Mouse (Mus musculus): ENCODE data around the gene Cers5.
"Not testable (repeated sequence)": the region's sequence is repeated elsewhere in the genome, so short reads cannot be mapped to it uniquely, and the experiment has no call there.

Gene Cers5

GRCm38 (mm10) chr15:99772881-99772924 lies at the start of gene Cers5:
Cers5 (minus strand) TSS chr15:99772885.
- DNase-seq, result not testable (repeated sequence)

DNA sequence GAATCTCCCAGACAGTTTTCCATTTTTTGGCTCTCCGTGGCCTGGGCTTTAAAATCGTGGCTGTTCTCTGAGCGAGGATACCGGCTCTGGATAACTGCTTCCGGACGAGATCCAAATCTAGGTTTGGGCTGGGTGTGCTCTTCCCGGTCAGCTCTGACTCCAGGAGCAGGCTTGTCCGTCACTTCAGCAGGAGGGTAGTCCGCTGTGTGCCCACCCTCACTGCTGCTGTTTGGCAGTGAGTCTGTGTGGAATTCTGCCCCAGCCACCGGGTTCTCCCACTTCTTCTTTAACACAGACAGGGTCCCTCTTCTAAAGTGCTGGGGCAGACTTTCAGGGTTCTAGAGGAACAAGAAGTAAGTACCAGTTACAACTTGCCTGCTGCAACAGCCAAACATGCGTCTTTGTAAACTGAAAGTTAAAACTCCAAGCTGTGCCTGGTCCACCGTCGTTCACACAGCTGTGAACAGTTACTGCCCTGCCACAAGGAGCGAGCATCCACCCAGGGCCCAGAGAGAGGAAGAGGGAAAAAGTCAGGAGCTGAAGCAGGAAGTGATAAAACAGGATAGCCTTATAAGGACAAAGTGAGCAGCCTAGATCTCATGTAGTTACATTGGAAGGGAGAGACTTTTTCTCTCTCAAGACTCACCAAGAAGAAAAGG lies 47.1 kb upstream of the Cers5 start:
- no peak for DNase-seq

DNA sequence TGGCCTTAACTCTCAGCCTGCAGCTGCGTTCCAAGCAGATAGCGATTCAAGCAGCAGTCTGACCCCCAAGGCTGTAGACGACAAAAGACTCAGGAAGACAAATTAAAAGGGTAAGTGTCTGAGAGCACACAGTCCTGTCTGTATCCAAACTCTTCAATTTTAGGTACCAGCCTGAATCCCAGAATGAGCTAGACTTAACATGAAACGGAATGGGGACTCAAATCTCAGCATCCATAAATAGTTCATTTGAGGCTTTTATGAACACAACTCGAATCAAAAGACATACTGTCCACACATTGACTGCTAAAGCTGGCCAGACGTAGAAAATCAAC lies 46.4 kb upstream of the Cers5 start:
- DNase-seq, result no peak

DNA sequence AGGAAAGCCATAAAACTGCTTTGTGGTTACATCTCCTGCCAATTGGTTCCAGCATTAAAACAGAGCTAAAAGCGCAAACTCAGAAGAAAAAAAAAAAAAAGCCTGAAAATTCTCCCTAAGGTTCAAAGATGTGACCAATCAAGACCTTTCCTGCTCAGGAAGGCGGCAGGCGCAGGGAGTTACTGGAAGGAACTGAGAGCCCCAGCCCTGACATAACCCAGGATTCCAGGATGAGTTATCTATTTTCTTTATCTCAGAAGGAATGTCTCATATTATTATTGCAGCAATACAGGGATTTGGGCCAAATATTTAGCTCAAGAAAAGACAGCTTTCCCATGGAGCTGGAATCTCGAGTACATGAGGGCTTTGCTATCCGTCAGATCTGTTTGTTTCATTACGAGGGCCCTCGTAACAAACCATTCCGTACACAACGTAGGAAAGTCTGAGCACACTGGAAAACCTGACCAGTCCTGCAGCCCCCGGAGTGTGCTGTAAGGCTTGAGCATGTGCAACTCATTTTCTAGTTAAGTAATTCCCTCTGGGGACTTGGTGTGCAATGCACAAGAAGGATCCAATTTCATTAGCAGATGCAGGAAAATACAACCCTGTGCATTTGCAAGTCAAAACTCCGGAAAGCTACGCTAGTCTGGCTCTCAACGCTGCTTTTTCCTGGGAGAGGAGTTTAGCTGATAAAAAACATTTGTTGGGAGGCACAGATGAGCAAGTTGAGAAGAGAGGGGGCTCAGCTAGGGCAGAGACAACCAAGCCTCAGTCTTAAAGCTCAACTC lies 45.8 kb upstream of the Cers5 start:
- no peak for DNase-seq

GRCm38 (mm10) chr15:99817343-99818235 lies 44.9 kb upstream of the Cers5 start:
- no peak for DNase-seq

GRCm38 (mm10) chr15:99815999-99816398 lies 43.3 kb upstream of the Cers5 start:
- no peak for DNase-seq

DNA sequence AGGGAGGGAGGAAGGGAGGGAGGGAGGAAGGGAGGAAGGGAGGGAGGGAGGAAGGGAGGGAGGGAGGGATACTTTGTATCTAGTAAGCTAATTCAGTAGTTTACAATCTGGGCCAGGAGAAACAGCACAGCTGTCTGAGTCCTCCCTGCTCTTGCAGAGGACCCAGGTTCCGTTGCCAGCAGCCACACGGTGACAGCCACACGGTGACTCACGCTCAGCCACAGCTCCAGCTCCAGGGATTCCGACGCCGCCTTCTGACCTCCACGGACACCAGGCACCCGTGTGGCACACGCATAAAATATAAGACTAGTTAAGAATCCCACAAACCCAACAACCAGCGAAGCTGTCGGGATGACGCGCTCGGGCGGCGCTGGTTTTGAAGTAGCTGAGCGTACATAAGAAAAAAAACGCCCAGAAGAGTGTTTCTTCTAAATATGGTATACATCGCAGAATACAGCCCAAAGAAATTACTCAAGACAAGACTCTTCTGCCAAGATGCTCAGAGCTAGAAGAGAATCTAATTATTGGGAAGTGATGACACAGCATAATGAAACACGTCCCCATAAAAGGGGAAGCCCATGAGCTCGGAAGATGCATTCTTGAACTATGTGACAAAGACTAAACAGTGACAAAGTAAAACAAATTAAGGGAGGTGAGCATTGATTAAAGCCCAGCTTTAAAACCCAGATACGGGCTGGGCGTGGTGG lies 42.0 kb upstream of the Cers5 start:
- DNase-seq, result no peak

GRCm38 (mm10) chr15:99813639-99814038 lies 41.0 kb upstream of the Cers5 start:
- no peak for DNase-seq

DNA sequence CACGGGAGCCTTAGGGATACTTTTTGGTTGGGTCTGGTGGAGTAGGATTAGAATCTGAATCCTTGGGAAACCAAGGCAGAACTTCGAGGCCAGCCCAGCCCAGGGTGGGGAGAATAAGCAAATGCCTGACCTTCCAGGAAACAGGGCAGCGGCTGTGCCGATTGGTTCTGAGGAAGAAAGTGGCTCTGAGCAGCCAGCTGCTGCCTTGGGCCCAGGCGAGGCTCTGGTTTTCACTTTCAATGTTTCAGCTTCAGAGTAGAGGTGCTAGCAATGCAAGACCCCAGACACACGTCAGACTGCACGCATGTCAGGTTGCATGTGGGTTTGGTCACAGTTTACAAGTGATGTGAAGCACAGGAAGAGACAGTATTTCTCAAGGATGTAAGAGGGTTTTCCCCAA lies 39.4 kb upstream of the Cers5 start:
- DNase-seq, result no peak

DNA sequence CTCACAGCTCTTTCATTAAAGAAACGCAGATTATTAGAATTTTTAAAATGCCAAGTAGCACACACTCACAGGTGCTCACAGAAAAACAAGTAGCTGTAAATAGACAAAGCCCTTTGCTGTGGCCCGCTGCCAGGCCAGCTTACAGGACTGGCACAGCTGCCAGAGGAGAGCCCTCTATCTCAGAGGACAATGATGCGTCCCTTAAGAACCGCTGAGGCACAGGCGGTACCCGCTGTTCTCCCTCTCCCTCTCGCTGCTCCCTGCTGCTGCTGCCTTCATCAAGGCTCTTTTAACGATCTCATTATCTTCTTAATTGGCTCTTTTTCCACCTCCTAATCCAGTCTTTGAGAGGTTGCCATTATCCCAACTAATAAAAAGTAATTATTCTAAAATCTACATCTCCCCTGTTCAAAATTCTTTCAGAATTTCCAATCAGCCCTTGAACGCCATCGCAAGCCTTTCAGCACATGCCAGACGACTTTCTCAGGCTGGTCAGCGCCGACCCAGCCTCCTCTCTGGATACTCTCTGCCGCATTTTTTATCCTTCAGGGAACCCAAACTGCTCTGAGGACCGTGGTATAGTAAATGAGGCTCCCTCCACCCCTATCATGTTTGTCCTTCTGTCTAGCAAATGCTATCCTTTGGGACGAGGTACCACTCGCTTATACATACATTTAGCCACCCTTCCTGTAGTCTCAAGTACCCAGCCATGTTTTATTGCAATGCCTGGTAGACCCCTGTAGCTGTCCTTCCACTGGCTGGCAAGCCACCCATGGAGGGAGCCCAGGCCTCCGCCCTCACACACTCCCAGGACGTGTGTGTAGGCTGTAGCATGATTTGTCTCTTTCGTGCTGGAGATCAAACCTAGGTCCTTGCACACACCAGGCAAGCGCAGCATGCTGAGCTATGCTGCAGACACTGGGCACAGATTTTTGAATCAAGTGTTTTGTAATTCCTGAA lies 35.4 kb upstream of the Cers5 start:
- DNase-seq, result peak in 1 of 2 experiments; percentile 37

DNA sequence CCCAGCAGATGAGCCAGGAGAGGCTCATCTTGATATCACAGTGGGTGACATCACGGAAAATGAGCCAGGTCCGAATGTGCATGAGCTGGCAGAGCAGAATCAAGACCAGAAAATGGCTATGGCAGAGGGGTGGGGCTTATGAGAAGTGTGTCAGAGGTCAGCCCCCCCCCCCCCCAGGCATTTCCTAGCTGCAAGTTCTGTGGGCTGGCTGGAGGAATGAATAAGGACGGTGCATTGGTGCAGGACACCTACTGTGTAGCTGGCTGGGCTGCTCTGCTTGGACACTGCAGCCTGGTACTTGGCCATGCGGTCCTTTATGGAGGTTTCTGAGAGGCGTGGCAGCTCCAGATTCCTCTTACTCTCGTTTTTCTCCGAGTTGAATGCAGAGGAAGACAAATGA lies 33.5 kb upstream of the Cers5 start:
- DNase-seq, result peak in 1 of 2 experiments; percentile 31

DNA sequence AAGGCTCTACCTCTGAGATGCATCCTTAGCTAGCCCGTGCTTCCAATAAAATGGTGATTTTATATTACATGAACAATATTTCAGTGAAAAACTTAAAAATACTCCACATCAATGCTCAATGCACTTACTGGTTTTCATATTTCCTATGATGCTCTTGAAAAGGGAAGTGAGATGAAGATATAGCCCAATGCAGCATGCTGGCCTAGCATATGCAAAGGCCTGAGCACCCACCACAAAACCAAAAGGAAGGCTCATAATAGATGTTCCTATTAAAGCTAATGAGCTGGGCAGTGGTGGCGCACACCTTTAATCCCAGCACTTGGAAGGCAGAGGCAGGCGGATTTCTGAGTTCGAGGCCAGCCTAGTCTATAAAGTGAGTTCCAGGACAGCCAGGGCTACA lies 33.0 kb upstream of the Cers5 start:
- DNase-seq, result no peak

GRCm38 (mm10) chr15:99803186-99803644 lies 30.5 kb upstream of the Cers5 start:
- DNase-seq, result peak; percentile 23 to 34

- DNase-seq, result peak; percentile 76 to 81
Observed at GRCm38 (mm10) chr15:99801885-99802572, 29.3 kb upstream of the Cers5 start.

- no peak for DNase-seq
Observed at GRCm38 (mm10) chr15:99799706-99800105, 27.0 kb upstream of the Cers5 start.

- no peak for DNase-seq
Observed at GRCm38 (mm10) chr15:99797898-99798297, 25.2 kb upstream of the Cers5 start.

DNA sequence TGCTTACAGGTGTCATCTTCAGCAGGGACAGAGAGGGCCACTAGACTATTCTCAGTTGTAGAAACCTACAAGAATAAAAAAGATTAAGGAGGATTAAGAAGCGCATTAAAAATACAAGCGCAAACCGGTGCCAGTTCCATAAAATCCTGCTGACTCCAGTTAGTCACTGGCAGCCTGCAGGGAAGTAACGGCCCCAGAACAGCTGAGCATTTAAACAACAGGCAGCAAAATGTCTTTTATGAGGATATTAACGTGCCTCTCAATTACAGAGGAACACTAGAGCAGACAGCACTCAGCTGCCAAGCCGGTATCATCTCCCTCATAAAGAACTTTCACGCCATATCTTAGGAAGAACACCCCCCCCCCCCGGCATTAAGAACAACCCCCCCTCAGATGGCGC lies 24.1 kb upstream of the Cers5 start:
- DNase-seq, result no peak

DNA sequence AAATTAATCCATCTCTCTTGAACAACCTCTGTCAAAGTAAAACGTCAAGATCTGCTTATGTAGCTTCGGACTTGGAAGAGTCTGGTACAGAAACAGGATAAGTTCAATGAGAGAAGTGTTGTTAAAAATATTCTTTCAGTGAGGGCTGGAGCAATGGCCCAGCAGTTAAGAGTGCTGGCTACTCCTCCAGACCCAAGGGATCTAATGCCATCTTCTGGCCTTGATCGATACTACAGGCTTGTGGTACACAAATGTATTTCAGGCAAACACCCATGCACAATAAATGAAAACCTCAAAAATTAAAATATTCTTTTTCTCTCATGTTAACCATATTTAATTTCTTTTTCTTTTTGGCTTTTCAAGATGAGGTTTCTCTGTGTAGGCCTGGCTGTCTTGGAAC lies 23.4 kb upstream of the Cers5 start:
- DNase-seq, result peak in 1 of 2 experiments; percentile 29

- no peak for DNase-seq
Observed at GRCm38 (mm10) chr15:99792221-99792815, 19.6 kb upstream of the Cers5 start.

DNA sequence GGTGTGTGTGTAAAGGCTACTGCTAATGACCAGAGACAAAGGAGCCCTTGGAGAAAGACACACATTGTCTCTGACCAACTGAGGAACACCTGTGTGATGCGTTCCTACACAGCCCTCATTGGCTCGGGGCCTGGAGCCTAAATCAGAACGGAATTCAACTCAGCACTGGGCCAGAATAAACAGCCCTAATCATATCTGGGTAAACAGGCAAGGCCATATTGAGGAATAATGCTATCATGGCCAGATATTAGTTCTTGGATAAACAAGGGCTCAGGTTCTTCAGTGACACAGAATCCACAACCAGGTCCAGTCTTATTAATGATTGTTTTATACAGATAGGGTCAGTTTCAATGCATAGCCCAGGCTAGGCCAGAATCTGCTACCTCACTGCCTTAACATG lies 18.3 kb upstream of the Cers5 start:
- no peak for DNase-seq

DNA sequence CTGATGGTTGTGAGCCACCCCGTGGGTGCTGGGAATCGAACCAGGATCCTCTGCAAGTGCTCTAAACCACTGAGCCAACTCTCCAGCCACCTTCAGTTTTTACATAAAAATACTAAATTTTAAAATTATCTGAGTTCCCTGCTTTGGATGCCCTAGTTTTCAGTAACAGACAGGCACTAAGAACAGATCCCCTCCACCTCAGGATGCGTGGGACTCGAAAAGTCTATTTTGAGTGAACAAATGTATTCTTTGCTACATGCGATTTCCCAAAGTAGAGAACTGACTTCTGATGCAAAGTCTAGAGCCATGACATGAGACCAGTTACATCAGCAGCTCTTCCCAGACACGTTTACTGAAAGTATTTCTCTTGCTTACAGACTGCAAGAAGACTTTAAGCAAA lies 17.8 kb upstream of the Cers5 start:
- no peak for DNase-seq
